Mouse (Mus musculus): Measurements from ENCODE around the gene Olr1. TPM values are rescaled to one million over a fixed set of nuclear protein-coding genes. Genes with fewer than 3 reads are reported as not detected.
A peak's percentile ranks its signal among the peaks of the same experiment; 100 is the strongest.

Gene Olr1
- polyA plus RNA-seq, 1 experiment from 2014 or later = not detected

DNA sequence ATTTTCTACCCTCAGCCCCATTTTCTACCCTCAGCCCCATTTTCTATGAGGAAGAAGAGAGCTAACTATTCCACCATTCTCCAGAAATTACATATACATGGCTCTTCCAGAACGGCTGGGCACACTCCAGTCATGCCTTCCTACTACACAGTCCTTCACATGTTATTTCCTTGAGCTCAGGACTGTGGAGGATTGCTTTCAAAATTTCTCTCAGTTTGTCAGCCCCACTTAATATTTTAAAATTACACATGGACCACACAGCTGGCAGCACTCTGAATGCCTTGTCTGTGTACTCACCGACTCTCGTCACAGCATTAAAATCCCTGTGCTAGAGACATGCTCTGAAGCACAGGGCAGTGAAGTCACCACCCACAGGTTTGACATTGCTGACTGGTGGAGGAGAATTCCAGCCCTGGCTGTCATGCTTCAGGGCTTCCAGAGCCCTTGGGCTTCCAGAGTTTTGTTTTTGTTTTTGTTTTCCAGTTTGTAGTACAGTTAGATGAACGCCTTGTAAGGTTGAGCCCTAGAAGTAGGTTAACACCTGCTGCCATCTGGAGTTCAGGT is 27.7 kb upstream of the Olr1 start:
- Histone ChIP-seq H3K27me3 (ENCODE audit: control insufficient read depth, insufficient read depth, low read length) (no peaks in the 10 kb centered on the region), H3K9ac (replicated peaks; ENCODE audit: low read depth, low read length) (no peak overlapping the region), H3K4me1 (ENCODE audit: control insufficient read depth, insufficient read depth, low read length) (0 out of 2 replicates have a peak, but pooled peaks cover 11% of the 10 kb centered on the region), H3K4me3 (ENCODE audit: low read depth, low read length) (peak overlapping the region; percentile 80), H3K4me2 (replicated peaks; ENCODE audit: low read depth, low read length) (peak overlapping the region; percentile 78), H3K27ac (ENCODE audit: low read length) (no peak overlapping the region), H3K9me3 (ENCODE audit: control insufficient read depth, low read depth, low read length) (no peaks in the 10 kb centered on the region), H3K36me3 (ENCODE audit: control insufficient read depth, insufficient read depth, low read length) (peaks cover 15% of the 10 kb centered on the region)
- no peak; the same call in 1 of the 2 replicates for ATAC-seq (ENCODE audit: insufficient number of reproducible peaks, insufficient read depth, low FRiP score, low read depth)
- 48% methylated on average over 4 of the region's 4 CpGs for WGBS

GRCm38 (mm10) chr6:129534057-129534456 is 27.1 kb upstream of the Olr1 start:
- Histone ChIP-seq H3K4me2 (replicated peaks; ENCODE audit: low read depth, low read length) (peak overlapping the region; percentile 78), H3K36me3 (ENCODE audit: control insufficient read depth, insufficient read depth, low read length) (peaks cover 9% of the 10 kb centered on the region; the same call in 1 of the 2 replicates), H3K9ac (replicated peaks; ENCODE audit: low read depth, low read length) (no peak overlapping the region; the same call in 1 of the 2 replicates), H3K4me1 (ENCODE audit: control insufficient read depth, insufficient read depth, low read length) (0 out of 2 replicates have a peak, but pooled peaks cover 11% of the 10 kb centered on the region), H3K27ac (ENCODE audit: low read length) (no peak overlapping the region), H3K9me3 (ENCODE audit: control insufficient read depth, low read depth, low read length) (no peaks in the 10 kb centered on the region), H3K27me3 (ENCODE audit: control insufficient read depth, insufficient read depth, low read length) (no peaks in the 10 kb centered on the region), H3K4me3 (ENCODE audit: low read depth, low read length) (peak overlapping the region; percentile 80)
- ATAC-seq (ENCODE audit: insufficient number of reproducible peaks, insufficient read depth, low FRiP score, low read depth) = no peak
- 19% methylated on average over 9 of the region's 9 CpGs for WGBS

GRCm38 (mm10) chr6:129532942-129533860 is 26.2 kb upstream of the Olr1 start, which contains the start of gene Gabarapl1:
TSS of gene Gabarapl1 (plus strand) at chr6:129533160.
- WGBS = under 1% methylated on average over 55 of the region's 55 CpGs
- Histone ChIP-seq H3K27ac (ENCODE audit: low read length) (peak within 1 kb of the TSS; percentile 3; the same call in 1 of the 2 replicates), H3K36me3 (ENCODE audit: control insufficient read depth, insufficient read depth, low read length) (peaks cover 3% of the 10 kb centered on the region; the same call in 1 of the 2 replicates), H3K4me1 (ENCODE audit: control insufficient read depth, insufficient read depth, low read length) (0 out of 2 replicates have a peak, but pooled peaks cover 11% of the 10 kb centered on the region), H3K27me3 (ENCODE audit: control insufficient read depth, insufficient read depth, low read length) (no peaks in the 10 kb centered on the region), H3K4me3 (ENCODE audit: low read depth, low read length) (peak within 1 kb of the TSS; percentile 80), H3K4me2 (replicated peaks; ENCODE audit: low read depth, low read length) (peak within 1 kb of the TSS; percentile 78), H3K9me3 (ENCODE audit: control insufficient read depth, low read depth, low read length) (no peaks in the 10 kb centered on the region), H3K9ac (replicated peaks; ENCODE audit: low read depth, low read length) (peak within 1 kb of the TSS; percentile 49)
- peak; percentile 83; the same call in 1 of the 2 replicates for ATAC-seq (ENCODE audit: insufficient number of reproducible peaks, insufficient read depth, low FRiP score, low read depth)

DNA sequence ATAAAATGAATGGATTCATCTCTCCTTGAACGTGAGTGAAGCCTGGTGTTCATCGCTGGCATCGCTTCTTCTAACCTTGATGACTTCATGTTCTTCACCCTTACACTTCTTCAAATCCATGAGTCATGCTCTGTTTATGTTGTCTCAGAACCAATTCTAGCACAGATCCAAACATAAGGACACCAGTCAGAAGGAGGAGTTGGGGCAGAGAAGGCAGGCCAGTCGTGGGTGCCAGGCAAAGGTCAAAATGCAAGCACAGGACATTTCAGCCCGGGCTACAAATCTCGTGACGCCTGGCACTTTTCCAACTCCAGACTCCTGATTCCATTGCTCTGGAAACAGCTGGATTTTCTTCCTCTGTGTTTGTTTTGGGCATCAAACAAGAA is 25.6 kb upstream of the Olr1 start:
- peaks cover under 1% of the 10 kb centered on the region; the same call in 1 of the 2 replicates for H3K36me3 ChIP-seq (ENCODE audit: control insufficient read depth, insufficient read depth, low read length)
- peak overlapping the region; percentile 80 for H3K4me3 ChIP-seq (ENCODE audit: low read depth, low read length)
- 29% methylated on average over 7 of the region's 7 CpGs for WGBS
- no peaks in the 10 kb centered on the region for H3K9me3 ChIP-seq (ENCODE audit: control insufficient read depth, low read depth, low read length)
- 0 out of 2 replicates have a peak overlapping the region, but pooled peaks have one; percentile 3 for H3K27ac ChIP-seq (ENCODE audit: low read length)
- peak; percentile 47 for ATAC-seq (ENCODE audit: insufficient number of reproducible peaks, insufficient read depth, low FRiP score, low read depth)
- H3K4me2 ChIP-seq (replicated peaks; ENCODE audit: low read depth, low read length) = peak overlapping the region; percentile 78
- no peak overlapping the region for H3K9ac ChIP-seq (replicated peaks; ENCODE audit: low read depth, low read length)
- H3K27me3 ChIP-seq (ENCODE audit: control insufficient read depth, insufficient read depth, low read length) = no peaks in the 10 kb centered on the region
- H3K4me1 ChIP-seq (ENCODE audit: control insufficient read depth, insufficient read depth, low read length) = 0 out of 2 replicates have a peak, but pooled peaks cover 11% of the 10 kb centered on the region

DNA sequence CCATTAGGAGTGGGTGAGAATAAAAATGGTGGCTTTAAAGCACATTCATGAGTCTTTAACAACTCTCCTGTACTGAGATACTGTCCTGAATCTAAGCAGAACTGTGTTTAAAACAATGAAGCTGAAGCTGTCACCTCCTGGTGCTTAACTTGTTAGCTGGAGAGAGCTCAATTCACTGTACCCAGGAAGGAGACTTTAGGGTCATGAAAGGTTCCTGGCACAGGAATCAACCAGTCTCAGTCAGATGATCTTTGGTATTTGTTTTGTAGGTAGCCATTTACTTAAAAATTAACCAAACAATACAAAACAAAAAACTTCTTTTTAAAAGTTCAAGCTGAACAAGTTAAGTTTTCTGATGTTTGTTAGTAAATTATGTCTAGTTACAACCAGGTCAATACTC is 23.3 kb upstream of the Olr1 start:
- H3K9me3 ChIP-seq (ENCODE audit: control insufficient read depth, low read depth, low read length) = no peaks in the 10 kb centered on the region
- no peak overlapping the region for H3K27ac ChIP-seq (ENCODE audit: low read length)
- 0 out of 2 replicates have a peak, but pooled peaks cover 7% of the 10 kb centered on the region for H3K4me1 ChIP-seq (ENCODE audit: control insufficient read depth, insufficient read depth, low read length)
- H3K27me3 ChIP-seq (ENCODE audit: control insufficient read depth, insufficient read depth, low read length) = no peaks in the 10 kb centered on the region
- ATAC-seq (ENCODE audit: insufficient number of reproducible peaks, insufficient read depth, low FRiP score, low read depth) = no peak
- no peak overlapping the region for H3K4me3 ChIP-seq (ENCODE audit: low read depth, low read length)
- no peak overlapping the region for H3K9ac ChIP-seq (replicated peaks; ENCODE audit: low read depth, low read length)
- H3K36me3 ChIP-seq (ENCODE audit: control insufficient read depth, insufficient read depth, low read length) = no peaks in the 10 kb centered on the region
- H3K4me2 ChIP-seq (replicated peaks; ENCODE audit: low read depth, low read length) = no peak overlapping the region

GRCm38 (mm10) chr6:129529605-129530004 is 22.6 kb upstream of the Olr1 start:
- 74% methylated on average over 1 of the region's 1 CpGs for WGBS
- Histone ChIP-seq H3K9me3 (ENCODE audit: control insufficient read depth, low read depth, low read length) (no peaks in the 10 kb centered on the region), H3K4me3 (ENCODE audit: low read depth, low read length) (no peak overlapping the region), H3K4me1 (ENCODE audit: control insufficient read depth, insufficient read depth, low read length) (0 out of 2 replicates have a peak, but pooled peaks cover 3% of the 10 kb centered on the region), H3K4me2 (replicated peaks; ENCODE audit: low read depth, low read length) (no peak overlapping the region), H3K9ac (replicated peaks; ENCODE audit: low read depth, low read length) (no peak overlapping the region), H3K27me3 (ENCODE audit: control insufficient read depth, insufficient read depth, low read length) (no peaks in the 10 kb centered on the region), H3K36me3 (ENCODE audit: control insufficient read depth, insufficient read depth, low read length) (no peaks in the 10 kb centered on the region), H3K27ac (ENCODE audit: low read length) (no peak overlapping the region)
- no peak for ATAC-seq (ENCODE audit: insufficient number of reproducible peaks, insufficient read depth, low FRiP score, low read depth)

DNA sequence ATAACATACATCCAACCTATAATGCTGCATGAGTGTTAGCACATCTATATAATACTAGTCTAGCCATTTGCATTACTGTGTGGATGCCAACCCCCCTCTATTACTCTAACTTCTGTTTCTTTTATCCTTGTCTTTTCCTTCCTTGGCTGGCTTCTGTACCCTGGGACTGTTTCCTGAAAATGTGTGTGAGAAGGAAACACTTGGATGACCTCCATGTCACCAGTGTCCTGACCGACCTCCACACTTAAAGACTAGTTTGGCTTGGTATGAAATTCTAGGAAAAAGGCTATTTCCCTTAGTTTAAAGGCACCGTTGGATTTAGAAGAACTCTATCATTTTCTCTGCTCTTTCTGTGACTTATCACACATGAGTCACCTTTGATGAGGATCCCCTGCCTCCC is 20.5 kb upstream of the Olr1 start:
- 83% methylated on average over 2 of the region's 2 CpGs for WGBS

GRCm38 (mm10) chr6:129526069-129526468 is 19.1 kb upstream of the Olr1 start:
- H3K9me3 ChIP-seq (ENCODE audit: control insufficient read depth, low read depth, low read length) = no peaks in the 10 kb centered on the region
- H3K27me3 ChIP-seq (ENCODE audit: control insufficient read depth, insufficient read depth, low read length) = no peaks in the 10 kb centered on the region
- H3K4me2 ChIP-seq (replicated peaks; ENCODE audit: low read depth, low read length) = no peak overlapping the region
- no peak overlapping the region for H3K4me3 ChIP-seq (ENCODE audit: low read depth, low read length)
- no peak overlapping the region for H3K27ac ChIP-seq (ENCODE audit: low read length)
- no peaks in the 10 kb centered on the region for H3K4me1 ChIP-seq (ENCODE audit: control insufficient read depth, insufficient read depth, low read length)
- H3K36me3 ChIP-seq (ENCODE audit: control insufficient read depth, insufficient read depth, low read length) = no peaks in the 10 kb centered on the region
- no peak for ATAC-seq (ENCODE audit: insufficient number of reproducible peaks, insufficient read depth, low FRiP score, low read depth)
- no peak overlapping the region for H3K9ac ChIP-seq (replicated peaks; ENCODE audit: low read depth, low read length)

More for the DNA sequence above, 20.5 kb upstream of the Olr1 start:
- no peaks in the 10 kb centered on the region for H3K9me3 ChIP-seq (ENCODE audit: control insufficient read depth, low read depth, low read length)
- H3K9ac ChIP-seq (replicated peaks; ENCODE audit: low read depth, low read length) = no peak overlapping the region
- H3K4me2 ChIP-seq (replicated peaks; ENCODE audit: low read depth, low read length) = no peak overlapping the region
- H3K27ac ChIP-seq (ENCODE audit: low read length) = no peak overlapping the region
- H3K4me3 ChIP-seq (ENCODE audit: low read depth, low read length) = no peak overlapping the region
- H3K27me3 ChIP-seq (ENCODE audit: control insufficient read depth, insufficient read depth, low read length) = no peaks in the 10 kb centered on the region
- ATAC-seq (ENCODE audit: insufficient number of reproducible peaks, insufficient read depth, low FRiP score, low read depth) = no peak
- no peaks in the 10 kb centered on the region for H3K4me1 ChIP-seq (ENCODE audit: control insufficient read depth, insufficient read depth, low read length)
- H3K36me3 ChIP-seq (ENCODE audit: control insufficient read depth, insufficient read depth, low read length) = no peaks in the 10 kb centered on the region
